Mouse (Mus musculus) monocyte, adult 2 months (primary cell): ENCODE measurements at regions not wholly inside any gene's neighbourhood (a gene's known extent, or its start where the extent isn't known, plus 50 kb on each side); places are given as distances from the start of the nearest gene placed in this dataset.
A peak's percentile ranks its signal among the peaks of the same experiment; 100 is the strongest.

ENCODE experiments used
- DNase-seq, 2 experiments: peaks; one replicate each; pipeline ENCODE4 v3.0.0; 2022; ENCODE audit warnings: low spot score in 2 of 2, low read depth in 1 of 2

- DNase-seq: no peak
These were observed 192.6 kb downstream of the Hlx start for GRCm38 (mm10) chr1:184539818-184540217.

DNA sequence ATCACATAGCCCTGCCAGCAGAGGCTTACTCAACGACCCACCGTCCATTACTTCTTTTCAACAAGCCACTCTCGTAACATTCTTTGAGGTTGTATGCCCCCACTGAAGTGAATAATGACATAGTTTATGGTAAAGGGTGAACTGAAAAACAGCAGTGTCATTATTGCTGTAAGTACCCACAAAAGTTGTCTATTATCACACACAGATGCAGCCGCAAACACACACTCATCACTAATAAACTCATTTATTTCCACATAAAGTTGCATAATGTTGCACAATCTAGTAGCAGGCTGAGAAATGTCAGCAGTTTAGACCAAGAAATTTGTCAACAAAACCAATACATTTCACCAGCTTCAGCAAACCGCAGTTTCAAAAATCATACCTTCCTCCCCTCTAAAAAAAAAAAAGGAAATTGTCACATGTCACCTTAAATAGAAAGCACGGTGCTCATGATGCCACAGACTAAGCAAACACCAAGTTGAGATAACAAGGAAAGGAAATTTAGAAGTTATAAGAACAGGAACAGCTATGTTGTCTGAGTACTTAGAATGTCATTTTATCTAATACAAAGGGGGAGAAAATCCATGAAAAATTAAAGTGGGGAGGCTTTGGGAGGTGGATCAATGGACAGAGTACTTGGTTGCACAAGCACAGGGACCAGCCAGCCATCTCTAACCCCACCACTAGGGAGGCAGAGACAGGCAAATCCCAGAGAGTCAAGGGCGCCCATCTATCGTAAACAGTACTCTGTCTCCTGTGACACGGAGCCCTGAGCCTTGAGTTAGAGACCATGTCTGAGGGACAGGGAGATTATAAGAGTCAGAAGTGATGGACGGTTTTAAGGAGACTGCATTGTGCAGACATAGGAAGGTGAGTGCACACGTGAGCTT lies 195.9 kb downstream of the Hlx start:
- DNase-seq: peak in 1 of 2 experiments; percentile 47

DNA sequence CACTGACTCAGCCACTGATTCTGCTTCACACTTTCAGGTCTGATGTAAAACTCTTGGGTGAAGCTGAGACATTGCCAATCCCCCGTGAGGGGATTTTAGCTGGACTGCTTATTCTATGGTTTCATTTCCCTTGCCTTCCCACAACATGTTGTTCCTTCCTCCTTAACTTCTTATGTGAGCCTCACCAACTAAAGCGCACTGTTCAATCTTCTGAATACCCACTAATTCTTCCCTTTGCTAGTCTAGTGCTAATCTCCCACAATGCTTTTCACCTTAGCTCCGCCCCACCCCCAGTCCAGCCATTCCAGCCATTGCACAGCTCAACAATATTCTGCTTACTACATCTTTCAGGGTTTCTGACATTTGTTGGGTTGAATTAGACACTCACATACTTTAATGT lies 196.7 kb downstream of the Hlx start:
- DNase-seq: peak; percentile 11 to 26

- DNase-seq: no peak
These were observed 197.9 kb downstream of the Hlx start for GRCm38 (mm10) chr1:184534511-184534910.

- no peak for DNase-seq
These were observed 198.5 kb downstream of the Hlx start for GRCm38 (mm10) chr1:184533870-184534269.

DNA sequence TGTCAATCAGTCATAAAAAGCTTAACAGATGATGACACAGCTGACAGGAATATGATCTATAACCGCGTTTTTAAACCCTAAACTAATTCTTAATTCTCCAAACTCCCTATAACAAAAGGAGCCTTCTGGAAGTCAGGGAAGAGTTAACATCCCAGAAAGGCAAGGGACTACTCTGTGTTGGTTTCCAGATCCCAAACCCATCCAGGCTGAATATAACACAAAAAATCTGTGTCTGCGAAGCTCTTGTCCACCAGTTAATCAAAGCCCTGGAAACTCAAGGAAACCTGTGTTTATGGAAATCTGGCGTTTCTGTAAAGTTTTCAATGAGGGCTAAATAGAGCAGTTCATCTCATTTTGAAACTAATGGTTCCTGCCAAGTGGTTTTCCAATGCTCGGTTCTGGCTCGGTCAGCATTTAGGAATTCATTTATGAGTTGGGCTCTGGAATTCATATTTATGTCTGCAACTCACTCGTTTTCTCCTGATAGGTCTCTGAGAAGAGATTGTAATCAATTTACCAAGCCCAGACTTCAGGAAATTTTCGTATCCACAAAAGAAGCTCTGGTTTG lies 199.8 kb downstream of the Hlx start:
- no peak for DNase-seq

- no peak for DNase-seq
These were observed 201.7 kb downstream of the Hlx start for GRCm38 (mm10) chr1:184530606-184531320.

DNA sequence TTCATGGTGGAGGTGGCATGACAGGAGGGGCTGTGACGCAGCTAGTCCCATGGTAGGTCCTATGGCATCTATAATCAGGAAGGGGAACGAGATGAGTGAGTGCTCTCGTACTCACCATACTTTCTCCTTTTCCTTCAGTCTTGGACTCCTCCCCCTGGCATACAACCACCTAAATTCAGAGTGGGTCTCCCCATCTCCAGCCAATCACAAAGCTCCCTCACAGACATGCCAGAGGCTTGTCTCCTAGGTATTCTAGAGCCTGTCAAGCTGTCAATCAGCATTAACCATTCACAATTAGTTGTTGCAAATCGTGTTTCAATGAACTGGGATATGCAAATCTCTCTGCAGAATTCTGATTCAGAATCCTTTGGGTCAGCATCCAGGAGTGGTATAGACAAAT lies 206.7 kb downstream of the Hlx start:
- no peak for DNase-seq

DNA sequence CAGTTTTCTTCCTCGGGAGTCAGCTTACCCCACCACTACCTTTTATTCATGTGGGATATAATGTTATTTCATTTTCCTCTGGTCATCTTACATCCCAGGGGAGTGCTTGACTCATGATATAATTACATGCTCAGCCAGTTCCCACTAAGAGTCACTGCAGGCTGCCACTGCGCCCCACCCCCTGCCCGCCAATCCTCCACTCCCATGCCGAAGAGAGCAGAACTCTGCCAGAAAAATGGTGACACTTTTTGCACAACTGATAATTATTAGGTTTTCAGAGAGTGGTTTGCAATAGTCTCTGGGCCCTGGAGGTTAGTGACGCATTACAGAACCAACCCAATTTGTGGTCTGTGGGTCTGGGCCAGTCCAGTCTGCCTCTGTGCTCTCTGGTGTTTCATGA lies 212.9 kb downstream of the Hlx start:
- no peak for DNase-seq

DNA sequence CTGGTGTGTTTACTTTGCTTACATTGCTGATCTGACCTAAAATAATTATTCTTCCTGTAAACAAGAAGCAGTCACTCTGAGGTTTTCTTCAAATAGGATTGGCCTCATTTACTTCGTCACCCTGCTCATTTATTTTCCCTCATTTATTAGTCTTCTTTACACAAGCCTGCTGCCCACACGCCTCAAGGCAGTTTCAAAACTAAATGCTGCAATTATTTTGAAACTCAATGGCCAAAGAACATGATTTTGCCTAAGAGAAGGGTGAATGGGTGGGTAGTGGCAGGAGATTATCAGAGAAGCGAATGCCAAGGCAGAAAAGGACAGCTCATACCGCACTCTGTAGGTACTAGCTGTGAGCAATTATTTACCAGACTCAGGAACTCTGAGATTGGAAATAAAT lies 227.8 kb downstream of the Hlx start:
- no peak for DNase-seq

GRCm38 (mm10) chr1:184503827-184504355 lies 228.5 kb downstream of the Hlx start:
- no peak for DNase-seq

DNA sequence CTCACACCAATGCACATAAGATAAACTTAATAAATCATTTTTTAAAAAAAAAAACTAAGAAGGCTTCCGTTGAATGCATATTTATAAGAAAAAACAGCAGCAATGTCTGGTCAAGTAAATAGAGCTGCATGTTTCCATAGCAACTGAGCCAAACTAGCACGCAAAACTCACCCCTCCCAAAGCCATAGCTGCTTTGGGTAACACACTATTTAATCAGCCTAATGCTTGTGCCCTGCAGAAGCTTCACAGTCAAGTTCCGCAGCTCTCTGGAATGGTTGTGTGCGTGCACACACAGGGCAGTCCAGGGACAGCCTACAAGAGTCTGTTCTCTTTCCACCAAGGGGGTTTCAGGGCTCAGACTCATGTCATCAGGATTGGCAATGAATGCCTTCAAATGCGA lies 231.7 kb downstream of the Hlx start:
- DNase-seq: no peak

DNA sequence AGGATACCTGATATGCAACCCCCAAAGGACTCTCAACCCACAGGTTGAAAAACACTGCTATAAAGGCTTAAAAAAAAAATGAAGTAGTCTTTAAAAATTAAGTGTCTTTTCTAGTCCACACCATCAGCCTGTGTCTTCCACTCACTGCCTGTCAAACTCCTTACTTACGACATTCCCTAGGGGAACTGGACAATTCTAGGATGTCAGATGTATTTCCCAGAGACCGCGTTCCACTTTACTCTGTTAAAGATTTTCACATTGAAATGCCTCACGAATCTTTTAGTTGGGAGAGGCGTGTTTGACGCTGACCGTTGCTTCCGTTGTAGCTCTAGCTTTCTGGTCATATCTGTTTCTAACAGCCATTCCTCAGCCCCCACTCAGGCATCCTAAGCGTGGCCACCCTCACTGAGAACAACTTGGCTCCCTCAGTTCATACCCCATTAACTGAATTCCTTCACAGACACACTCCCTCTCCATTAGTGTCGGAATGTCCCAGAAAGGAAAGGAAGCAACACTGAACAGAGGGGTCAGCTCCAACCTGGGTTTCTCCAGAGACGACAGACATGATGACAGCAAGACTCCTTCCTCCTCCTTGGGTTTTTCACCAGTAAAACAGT lies 233.4 kb downstream of the Hlx start:
- no peak for DNase-seq

- no peak for DNase-seq
These were observed 235.4 kb downstream of the Hlx start for GRCm38 (mm10) chr1:184497007-184497406.

GRCm38 (mm10) chr1:184493811-184494210 lies 238.6 kb downstream of the Hlx start:
- no peak for DNase-seq

DNA sequence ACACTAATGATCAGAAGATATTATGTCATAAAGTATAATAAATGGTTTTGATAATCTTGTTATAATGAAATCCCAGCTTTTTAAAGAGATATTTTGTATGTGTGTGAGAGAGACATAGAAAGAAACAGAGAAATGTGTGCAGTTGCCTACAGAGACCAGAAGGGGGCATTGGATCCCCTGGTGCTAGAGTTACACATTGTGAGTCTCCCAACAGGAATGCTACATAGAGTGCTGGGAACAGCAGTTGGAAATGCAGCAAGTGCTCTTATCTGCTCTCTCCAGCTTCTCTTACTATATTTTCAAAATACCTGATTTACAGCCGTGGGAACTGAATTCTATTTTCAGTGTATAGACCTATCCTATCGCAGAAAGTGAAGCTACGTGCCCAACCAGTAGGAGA lies 240.3 kb downstream of the Hlx start:
- no peak for DNase-seq

DNA sequence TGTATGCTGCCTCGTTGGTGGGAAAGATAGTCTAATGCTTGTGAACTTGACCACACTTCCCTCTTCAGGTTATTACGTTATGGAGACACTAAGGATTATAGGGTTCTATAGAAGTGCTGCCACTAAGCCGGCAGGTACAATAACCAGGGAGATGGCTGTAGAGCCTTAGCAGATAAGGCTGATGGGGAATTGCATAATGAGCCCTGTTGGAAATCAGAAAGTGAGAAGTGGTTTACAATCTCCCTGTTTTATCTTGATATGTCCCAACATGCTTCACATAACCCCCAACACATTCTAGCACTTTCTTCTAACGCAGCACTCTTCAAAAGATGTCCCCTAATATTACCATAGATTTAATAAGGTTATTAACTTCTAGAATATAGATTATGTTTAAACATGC lies 241.2 kb downstream of the Hlx start:
- DNase-seq: no peak

GRCm38 (mm10) chr1:184487409-184487808 lies 245.0 kb downstream of the Hlx start:
- no peak for DNase-seq

GRCm38 (mm10) chr1:184484801-184485200 lies 247.6 kb downstream of the Hlx start:
- DNase-seq: peak in 1 of 2 experiments; percentile 20

GRCm38 (mm10) chr1:184483371-184483770 lies 249.0 kb downstream of the Hlx start:
- DNase-seq: no peak

DNA sequence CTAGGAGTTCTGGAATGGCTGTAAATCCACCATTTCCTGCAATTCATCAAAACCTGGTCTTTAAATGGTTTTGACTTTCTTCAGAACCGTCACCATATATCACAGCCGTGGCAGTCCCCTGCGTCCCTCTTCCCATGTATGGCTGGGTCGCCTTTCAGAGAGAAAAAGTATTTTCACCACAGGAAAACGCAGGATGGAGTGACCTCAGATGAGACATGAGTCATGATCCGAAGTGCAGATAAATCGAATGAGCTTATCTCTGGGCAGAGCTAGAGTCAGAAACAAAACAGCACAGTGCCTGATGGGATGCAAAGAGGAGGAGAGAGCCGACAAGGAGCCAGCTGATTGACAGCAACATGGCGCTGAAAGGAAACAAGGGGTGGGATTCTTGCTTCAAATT lies 250.4 kb downstream of the Hlx start:
- DNase-seq: no peak
